Mouse (Mus musculus) cortical plate, adult 2 months (tissue): Measurements from ENCODE around the gene Rabgef1. TPM values are rescaled to one million over a fixed set of nuclear protein-coding genes. Genes with fewer than 3 reads are reported as not detected.

Experiments used
- H3K27ac ChIP-seq: fragments of 200-500 bp; 2 replicates; pipeline ENCODE4 v1.5.1; 2012; ENCODE audit warnings: low read length, control low read depth, inconsistent platforms; ENCODE audit not compliant: insufficient read depth
- H3K4me1 ChIP-seq: fragments of 200-500 bp; 2 replicates; pipeline ENCODE4 v1.6.1; 2011; ENCODE audit warnings: low read length; ENCODE audit not compliant: control insufficient read depth, insufficient read depth
- H3K4me3 ChIP-seq: fragments of 200-500 bp; 2 replicates; pipeline ENCODE4 v1.5.1; 2011; ENCODE audit warnings: mild to moderate bottlenecking, low read length, control low read depth; ENCODE audit not compliant: insufficient read depth
- CTCF ChIP-seq: fragments of 200-500 bp; IDR thresholded peaks from 2 replicates; pipeline ENCODE4 v1.5.1; 2011; ENCODE audit warnings: mild to moderate bottlenecking, control low read depth, low read length; ENCODE audit not compliant: insufficient read depth; ENCODE audit errors: extremely low read depth
- POLR2A ChIP-seq: fragments of 200-500 bp; IDR thresholded peaks from 2 replicates; pipeline ENCODE4 v1.6.1; 2011; ENCODE audit warnings: mild to moderate bottlenecking, low read length, control low read depth; ENCODE audit not compliant: insufficient read depth; ENCODE audit errors: extremely low read depth
- polyA plus RNA-seq: library from polyadenylated mRNA; depleted of rRNA; stranded (reverse); fragments of >200 nt; gene quantifications from 2 replicates; pipeline ENCODE4 v1.2.3, GENCODE M21; 2012

The Rabgef1 gene
- polyA plus RNA-seq, 1 experiment = 38.5 TPM

- Histone ChIP-seq H3K4me1 (no peaks in the 10 kb centered on the region), H3K4me3 (peak overlapping the region; percentile 59), H3K27ac (peak overlapping the region; percentile 24)
- TF ChIP-seq CTCF = no peak
- no peak for TF ChIP-seq POLR2A
Observed at GRCm38 (mm10) chr5:130143977-130144333, 27.6 kb upstream of the Rabgef1 start.

GRCm38 (mm10) chr5:130144334-130145312 is 27.0 kb upstream of the Rabgef1 start, which contains the start of gene Kctd7:
Kctd7 (plus strand) TSS chr5:130144861.
- H3K4me1 ChIP-seq = no peaks in the 10 kb centered on the region
- peak within 1 kb of the TSS; percentile 59 for H3K4me3 ChIP-seq
- TF ChIP-seq POLR2A = peak; percentile 91
- TF ChIP-seq CTCF = no peak

GRCm38 (mm10) chr5:130145961-130146360 is 25.6 kb upstream of the Rabgef1 start:
- no peak overlapping the region for H3K27ac ChIP-seq
- H3K4me3 ChIP-seq = peak overlapping the region; percentile 59; the same call in 1 of the 2 replicates
- TF ChIP-seq CTCF = no peak
- no peaks in the 10 kb centered on the region for H3K4me1 ChIP-seq

More at GRCm38 (mm10) chr5:130144334-130145312, 27.0 kb upstream of the Rabgef1 start, which contains the start of gene Kctd7:
- peak within 1 kb of the TSS; percentile 24 for H3K27ac ChIP-seq

GRCm38 (mm10) chr5:130149726-130150310 is 21.8 kb upstream of the Rabgef1 start:
- Histone ChIP-seq H3K4me1 (no peaks in the 10 kb centered on the region), H3K4me3 (no peak overlapping the region), H3K27ac (no peak overlapping the region)
- no peak for TF ChIP-seq POLR2A
- TF ChIP-seq CTCF = no peak

- TF ChIP-seq CTCF (no peak), POLR2A (no peak)
- Histone ChIP-seq H3K4me3 (no peak overlapping the region), H3K4me1 (no peaks in the 10 kb centered on the region), H3K27ac (no peak overlapping the region)
Observed at GRCm38 (mm10) chr5:130154286-130154685, 17.3 kb upstream of the Rabgef1 start.

GRCm38 (mm10) chr5:130158545-130158944 is 13.1 kb upstream of the Rabgef1 start:
- TF ChIP-seq CTCF (no peak), POLR2A (no peak)
- no peak overlapping the region for H3K27ac ChIP-seq
- H3K4me1 ChIP-seq = no peaks in the 10 kb centered on the region
- H3K4me3 ChIP-seq = no peak overlapping the region

GRCm38 (mm10) chr5:130159761-130160201 is 11.8 kb upstream of the Rabgef1 start:
- TF ChIP-seq POLR2A = no peak
- Histone ChIP-seq H3K27ac (no peak overlapping the region), H3K4me1 (no peaks in the 10 kb centered on the region), H3K4me3 (no peak overlapping the region)

- TF ChIP-seq CTCF (peak; percentile 91), POLR2A (no peak)
- Histone ChIP-seq H3K4me3 (no peak overlapping the region), H3K27ac (no peak overlapping the region), H3K4me1 (no peaks in the 10 kb centered on the region)
Observed at GRCm38 (mm10) chr5:130163670-130164069, 7.9 kb upstream of the Rabgef1 start.

GRCm38 (mm10) chr5:130165213-130165612 is 6.4 kb upstream of the Rabgef1 start:
- H3K27ac ChIP-seq = no peak overlapping the region
- H3K4me3 ChIP-seq = no peak overlapping the region
- TF ChIP-seq CTCF = no peak
- no peak for TF ChIP-seq POLR2A
- no peaks in the 10 kb centered on the region for H3K4me1 ChIP-seq

GRCm38 (mm10) chr5:130169109-130169508 is 2.5 kb upstream of the Rabgef1 start:
- Histone ChIP-seq H3K4me1 (peaks cover 6% of the 10 kb centered on the region), H3K4me3 (no peak overlapping the region), H3K27ac (no peak overlapping the region)
- TF ChIP-seq CTCF = no peak
- TF ChIP-seq POLR2A = no peak
